Mouse (Mus musculus) kidney, postnatal 0 days (tissue): ENCODE data around the gene Styxl1. TPM values are rescaled to one million over a fixed set of nuclear protein-coding genes. Genes with fewer than 3 reads are reported as not detected.

ENCODE experiments used
- ATAC-seq: fragments of 200-750 bp; cut with Nextera tagmentation; replicated peaks from 2 replicates; pipeline ENCODE4 v1.8.0; 2017; ENCODE audit warnings: low read depth, moderate number of reproducible peaks, moderate TSS enrichment, moderate library complexity; ENCODE audit not compliant: low FRiP score
- DNase-seq: peaks from one replicate; pipeline ENCODE4 v3.0.0-alpha.2; 2016; ENCODE audit warnings: low spot score
- H3K27ac ChIP-seq: fragments of 300-500 bp; sonication (generic); 2 replicates; pipeline ENCODE4 v1.5.1; 2014; ENCODE audit warnings: mild to moderate bottlenecking
- H3K27me3 ChIP-seq: fragments of 300-500 bp; sonication (generic); 2 replicates; pipeline ENCODE4 v1.6.1; 2014; ENCODE audit warnings: low read length, mixed read lengths; ENCODE audit not compliant: insufficient read depth
- H3K36me3 ChIP-seq: fragments of 300-500 bp; sonication (generic); 2 replicates; pipeline ENCODE4 v1.6.1; 2014; ENCODE audit warnings: low read length, mixed read lengths; ENCODE audit not compliant: insufficient read depth
- H3K4me1 ChIP-seq: fragments of 300-500 bp; sonication (generic); replicated peaks from 2 replicates; pipeline ENCODE4 v1.6.1; 2014; ENCODE audit warnings: antibody characterized with exemption, low read length, mixed read lengths; ENCODE audit not compliant: insufficient read depth
- H3K4me2 ChIP-seq: fragments of 300-500 bp; sonication (generic); 2 replicates; pipeline ENCODE4 v1.6.1; 2014; ENCODE audit warnings: mild to moderate bottlenecking, low read length, moderate library complexity, mixed read lengths
- H3K4me3 ChIP-seq: fragments of 300-500 bp; sonication (generic); replicated peaks from 2 replicates; pipeline ENCODE4 v1.5.1; 2014; ENCODE audit warnings: low read depth, low read length
- H3K9ac ChIP-seq: fragments of 300-500 bp; sonication (generic); 2 replicates; pipeline ENCODE4 v1.6.1; 2014; ENCODE audit warnings: low read depth, low read length
- H3K9me3 ChIP-seq: fragments of 300-500 bp; sonication (generic); replicated peaks from 2 replicates; pipeline ENCODE4 v1.6.1; 2016; ENCODE audit warnings: low read length, inconsistent platforms, mixed read lengths
- CTCF ChIP-seq: IDR thresholded peaks from 2 replicates; pipeline ENCODE4 v1.5.1; 2016; ENCODE audit warnings: antibody characterized with exemption, low read depth, mild to moderate bottlenecking, moderate library complexity
- WGBS: fragments of 180-500 bp; shearing (Covaris S2); extraction: QIAGEN DNeasy Blood & Tissue Kit; methylation state at CpG from one replicate; pipeline ENCODE4 v1.1.7; 2014; 5-methylcytosine and 5-hydroxymethylcytosine counted together
- polyA plus RNA-seq: library from polyadenylated mRNA; unstranded; fragments of >200 nt; fragmentation: Nextera tagmentation; extraction: Ambion mirVana; gene quantifications from 2 replicates; pipeline ENCODE4 v1.2.1, GENCODE M21; 2015

Gene Styxl1
- polyA plus RNA-seq, 1 experiment from 2014 or later, result 0.53 TPM

DNA sequence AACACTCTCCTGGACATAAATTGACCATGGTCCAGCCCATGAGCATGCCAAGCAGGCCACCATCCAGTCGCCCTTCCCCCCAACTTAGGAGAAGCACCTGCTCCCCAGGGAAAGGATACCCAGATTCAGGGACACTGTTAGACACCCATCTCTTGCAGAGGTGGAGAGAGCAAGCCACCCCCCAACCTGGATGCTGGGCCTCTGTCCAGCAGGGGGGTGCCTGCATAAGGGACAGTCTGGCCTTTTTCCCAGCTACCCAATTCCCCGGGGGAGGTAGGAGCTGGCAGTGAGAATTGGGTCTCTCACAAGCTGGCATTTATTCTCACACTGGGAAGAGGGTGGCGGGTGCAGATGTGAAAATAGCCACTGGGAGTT, 29.1 kb upstream of the Styxl1 start:
- DNase-seq (no peak), ATAC-seq (no peak)
- 50% methylated on average over 3 of the region's 3 CpGs for WGBS
- Histone ChIP-seq H3K9me3 (no peaks in the 10 kb centered on the region), H3K27ac (no peak overlapping the region), H3K27me3 (no peaks in the 10 kb centered on the region), H3K4me2 (no peak overlapping the region), H3K9ac (no peak overlapping the region), H3K4me3 (no peak overlapping the region), H3K36me3 (no peaks in the 10 kb centered on the region), H3K4me1 (no peaks in the 10 kb centered on the region)
- no peak for TF ChIP-seq CTCF

GRCm38 (mm10) chr5:135806555-135807262, 28.5 kb upstream of the Styxl1 start, which contains the start of gene Srrm3:
Gene Srrm3, plus strand, starts transcription at chr5:135806890.
- no peak within 1 kb of the TSS for H3K4me2 ChIP-seq
- WGBS, result 5% methylated on average over 29 of the region's 29 CpGs

DNA sequence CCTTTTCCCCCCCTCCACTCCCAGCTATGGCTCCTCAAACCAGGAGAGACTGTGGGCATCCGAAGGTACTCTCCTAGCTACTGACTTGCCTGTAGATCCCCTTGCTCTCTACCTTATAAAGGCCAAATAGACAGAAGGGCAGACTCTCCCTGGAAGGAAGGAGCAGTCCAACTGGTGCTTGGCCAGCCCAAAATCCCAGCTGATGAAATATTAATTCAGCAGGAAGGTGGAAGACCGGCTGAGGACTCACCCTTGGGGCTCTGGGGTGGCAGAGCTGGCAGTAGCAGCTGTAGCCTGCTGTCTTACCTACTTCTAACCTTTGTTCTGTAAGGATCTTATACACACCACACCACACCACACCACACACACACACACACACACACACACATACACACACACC, 26.6 kb upstream of the Styxl1 start:
- no peaks in the 10 kb centered on the region for H3K4me1 ChIP-seq
- no peak overlapping the region for H3K4me3 ChIP-seq
- no peak for DNase-seq
- TF ChIP-seq CTCF, result no peak
- no peak overlapping the region for H3K9ac ChIP-seq
- H3K4me2 ChIP-seq, result no peak overlapping the region
- no peak for ATAC-seq
- WGBS, result 57% methylated on average over 2 of the region's 2 CpGs
- H3K9me3 ChIP-seq, result no peaks in the 10 kb centered on the region
- no peaks in the 10 kb centered on the region for H3K27me3 ChIP-seq
- no peak overlapping the region for H3K27ac ChIP-seq
- H3K36me3 ChIP-seq, result no peaks in the 10 kb centered on the region

More at GRCm38 (mm10) chr5:135806555-135807262, 28.5 kb upstream of the Styxl1 start, which contains the start of gene Srrm3:
- H3K27ac ChIP-seq, result no peak within 1 kb of the TSS
- no peak within 1 kb of the TSS for H3K4me3 ChIP-seq
- peak; percentile 88 for DNase-seq
- TF ChIP-seq CTCF, result peak; percentile 100
- no peak within 1 kb of the TSS for H3K9ac ChIP-seq
- ATAC-seq, result peak; percentile 33
- H3K27me3 ChIP-seq, result no peaks in the 10 kb centered on the region
- H3K9me3 ChIP-seq, result no peaks in the 10 kb centered on the region
- no peaks in the 10 kb centered on the region for H3K36me3 ChIP-seq
- no peaks in the 10 kb centered on the region for H3K4me1 ChIP-seq

DNA sequence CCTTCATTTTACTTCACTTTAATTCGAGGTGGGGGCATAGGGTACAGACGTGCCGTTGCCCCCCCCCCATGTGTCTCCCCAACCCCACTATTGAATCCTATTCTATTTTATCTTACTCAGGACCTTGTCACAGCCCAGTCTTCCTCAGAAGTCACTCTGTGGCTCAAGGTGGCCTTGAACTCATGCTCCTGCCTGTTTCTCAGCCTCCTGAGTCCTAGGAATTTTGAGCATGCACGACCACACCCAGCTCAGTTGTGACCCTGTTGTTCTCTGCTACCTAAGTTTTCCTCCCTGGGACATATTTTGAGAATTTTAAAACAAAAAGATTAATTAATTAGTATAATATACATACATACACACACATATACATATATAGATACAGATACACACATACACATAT, 25.5 kb upstream of the Styxl1 start:
- TF ChIP-seq CTCF, result no peak
- H3K27ac ChIP-seq, result no peak overlapping the region
- ATAC-seq, result no peak
- DNase-seq, result no peak
- no peaks in the 10 kb centered on the region for H3K9me3 ChIP-seq
- H3K4me1 ChIP-seq, result no peaks in the 10 kb centered on the region
- no peaks in the 10 kb centered on the region for H3K36me3 ChIP-seq
- no peak overlapping the region for H3K4me3 ChIP-seq
- 75% methylated on average over 4 of the region's 4 CpGs for WGBS
- no peak overlapping the region for H3K9ac ChIP-seq
- no peaks in the 10 kb centered on the region for H3K27me3 ChIP-seq
- H3K4me2 ChIP-seq, result no peak overlapping the region

- WGBS, result 62% methylated on average over 4 of the region's 4 CpGs
- H3K27ac ChIP-seq, result no peak overlapping the region
- H3K9me3 ChIP-seq, result no peaks in the 10 kb centered on the region
- H3K27me3 ChIP-seq, result no peaks in the 10 kb centered on the region
- H3K4me2 ChIP-seq, result no peak overlapping the region
- H3K36me3 ChIP-seq, result no peaks in the 10 kb centered on the region
- ATAC-seq (no peak), DNase-seq (no peak)
- H3K4me1 ChIP-seq, result no peaks in the 10 kb centered on the region
- H3K9ac ChIP-seq, result no peak overlapping the region
- no peak overlapping the region for H3K4me3 ChIP-seq
- TF ChIP-seq CTCF, result peak; percentile 25; the same call in 1 of the 2 replicates
Measured at GRCm38 (mm10) chr5:135803135-135803534, 24.9 kb upstream of the Styxl1 start.

- H3K36me3 ChIP-seq, result no peaks in the 10 kb centered on the region
- H3K4me1 ChIP-seq, result no peaks in the 10 kb centered on the region
- no peaks in the 10 kb centered on the region for H3K27me3 ChIP-seq
- H3K4me2 ChIP-seq, result no peak overlapping the region
- H3K9ac ChIP-seq, result no peak overlapping the region
- no peak overlapping the region for H3K4me3 ChIP-seq
- DNase-seq (no peak), ATAC-seq (no peak)
- H3K27ac ChIP-seq, result no peak overlapping the region
- 92% methylated on average over 8 of the region's 8 CpGs for WGBS
- no peak for TF ChIP-seq CTCF
- H3K9me3 ChIP-seq, result no peaks in the 10 kb centered on the region
Measured at GRCm38 (mm10) chr5:135802641-135803040, 24.5 kb upstream of the Styxl1 start.

DNA sequence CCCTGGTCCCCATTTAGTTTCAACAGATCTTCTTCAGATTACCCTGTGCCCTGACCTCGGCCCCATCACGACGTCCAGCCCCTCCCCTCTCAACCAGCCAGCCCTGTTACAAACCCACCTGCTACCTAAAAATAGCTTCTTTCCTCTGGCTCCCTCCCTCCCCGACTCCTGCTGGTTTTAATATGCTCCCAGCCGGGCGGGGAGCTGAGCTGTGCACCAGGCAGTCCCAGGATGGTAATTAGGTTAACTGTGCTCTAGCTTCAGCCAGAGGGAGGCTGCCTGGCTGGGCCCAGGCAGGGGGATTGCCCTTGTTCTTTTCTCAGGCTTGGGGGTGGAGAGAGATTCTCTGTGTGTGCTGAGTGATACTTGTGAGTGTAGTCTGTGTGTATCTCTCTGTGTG, 22.7 kb upstream of the Styxl1 start:
- Histone ChIP-seq H3K27me3 (no peaks in the 10 kb centered on the region), H3K27ac (no peak overlapping the region), H3K9me3 (no peaks in the 10 kb centered on the region), H3K36me3 (no peaks in the 10 kb centered on the region), H3K9ac (no peak overlapping the region), H3K4me2 (no peak overlapping the region), H3K4me3 (no peak overlapping the region), H3K4me1 (no peaks in the 10 kb centered on the region)
- no peak for TF ChIP-seq CTCF
- ATAC-seq (no peak), DNase-seq (no peak)
- 2% methylated on average over 6 of the region's 6 CpGs for WGBS
